ENCODE assay signal across 7 mouse cellular contexts in genomic region chr2:156066126-156066525, GRCm38 (mm10). TPM values are rescaled to one million over a fixed set of nuclear protein-coding genes. Genes with fewer than 3 reads are reported as not detected.
A peak's percentile ranks its signal among the peaks of the same experiment; 100 is the strongest.
DNase-seq lines count a peak whose midpoint lies in the region; ATAC-seq and TF ChIP-seq lines count a peak whose summit lies in the region.

No protein-coding gene starts in this region.

- H3K9me3 ChIP-seq in hindbrain, embryonic 11.5 days (ENCODE audit: control insufficient read depth, low read length): no peaks in the 10 kb centered on the region
- H3K9me3 ChIP-seq in liver, embryonic 11.5 days (ENCODE audit: control insufficient read depth, low read length): no peaks in the 10 kb centered on the region

- H3K4me1 ChIP-seq in testis, adult 2 months (ENCODE audit: control insufficient read depth, insufficient read depth, low read length): peaks cover 11% of the 10 kb centered on the region
- H3K4me1 ChIP-seq in hindbrain, embryonic 11.5 days (replicated peaks; ENCODE audit: control insufficient read depth, insufficient read depth, low read length): no peaks in the 10 kb centered on the region
- peaks cover 10% of the 10 kb centered on the region for H3K4me1 ChIP-seq in liver, embryonic 11.5 days (replicated peaks; ENCODE audit: control insufficient read depth, insufficient read depth, low read length)

- peak overlapping the region; percentile 92 for H3K4me2 ChIP-seq in hindbrain, embryonic 11.5 days (replicated peaks; ENCODE audit: low read depth, low read length)
- H3K4me2 ChIP-seq in liver, embryonic 11.5 days: peak overlapping the region; percentile 92

- peak overlapping the region; percentile 91 for H3K4me3 ChIP-seq in testis, adult 2 months (ENCODE audit: control insufficient read depth, low read depth, low read length)
- peak overlapping the region; percentile 67 for H3K4me3 ChIP-seq in hindbrain, embryonic 11.5 days (ENCODE audit: low read depth, low read length)
- H3K4me3 ChIP-seq in liver, embryonic 11.5 days (ENCODE audit: low read depth, low read length): peak overlapping the region; percentile 75

- DNase-seq in testis, postnatal 14 days (ENCODE audit: low spot score): no peak
- no peak for DNase-seq in hindbrain, embryonic 11.5 days (ENCODE audit: low spot score)
- no peak for DNase-seq in liver, embryonic 11.5 days (ENCODE audit: low spot score)
- no peak for DNase-seq in gastrocnemius, postnatal 25 days
- no peak for DNase-seq in lung, postnatal 10 days

- no peak for TF ChIP-seq POLR2A in testis, adult 2 months (IDR thresholded peaks at IDR 0.05; ENCODE audit: control insufficient read depth, low read depth, low read length)

- H3K27me3 ChIP-seq in testis, adult 2 months (ENCODE audit: control insufficient read depth, insufficient read depth, low read length): no peaks in the 10 kb centered on the region
- H3K27me3 ChIP-seq in hindbrain, embryonic 11.5 days (ENCODE audit: control insufficient read depth, insufficient read depth, low read length): no peaks in the 10 kb centered on the region
- H3K27me3 ChIP-seq in liver, embryonic 11.5 days (replicated peaks; ENCODE audit: control insufficient read depth, insufficient read depth, low read length): no peaks in the 10 kb centered on the region

- peak overlapping the region; percentile 88 for H3K27ac ChIP-seq in testis, adult 2 months (ENCODE audit: control insufficient read depth, insufficient read depth, low read depth, low read length)
- H3K27ac ChIP-seq in hindbrain, embryonic 11.5 days (ENCODE audit: low read depth, low read length): no peak overlapping the region
- H3K27ac ChIP-seq in liver, embryonic 11.5 days (ENCODE audit: low read depth, low read length): no peak overlapping the region

- peak overlapping the region; percentile 80; the same call in 1 of the 2 replicates for H3K9ac ChIP-seq in hindbrain, embryonic 11.5 days (ENCODE audit: low read depth, low read length)
- H3K9ac ChIP-seq in liver, embryonic 11.5 days (ENCODE audit: low read depth, low read length): peak overlapping the region; percentile 85

- no peak for TF ChIP-seq CTCF in testis, adult 2 months (IDR thresholded peaks at IDR 0.05; ENCODE audit: control insufficient read depth, insufficient read depth, insufficient replicate concordance, low read depth, low read length)

- 29% methylated on average over 10 of the region's 10 CpGs for WGBS in hindbrain, embryonic 11.5 days
- WGBS in liver, embryonic 11.5 days: 38% methylated on average over 10 of the region's 10 CpGs

- ATAC-seq in hindbrain, embryonic 11.5 days (ENCODE audit: low FRiP score): peak; percentile 34; the same call in 1 of the 2 replicates
- ATAC-seq in liver, embryonic 11.5 days (replicated peaks; ENCODE audit: low FRiP score): peak; percentile 14; the same call in 1 of the 2 replicates
- ATAC-seq in inflammation-experienced regulatory T-cells, adult 6 months: no peak

- no peaks in the 10 kb centered on the region for H3K36me3 ChIP-seq in testis, adult 2 months (ENCODE audit: control insufficient read depth, insufficient read depth, low read length)
- 0 out of 2 replicates have a peak, but pooled peaks cover 2% of the 10 kb centered on the region for H3K36me3 ChIP-seq in hindbrain, embryonic 11.5 days (ENCODE audit: control insufficient read depth, insufficient read depth, low read length)
- H3K36me3 ChIP-seq in liver, embryonic 11.5 days (ENCODE audit: control insufficient read depth, insufficient read depth, low read length): peaks cover 13% of the 10 kb centered on the region

RNA-seq across cellular contexts. Expression of gene Spag4, which starts 1.2 kb away (rescaled TPM):
- polyA plus RNA-seq in testis, adult 2 months (2012; rRNA removed): 844 and 859 TPM in 2 replicates
- polyA plus RNA-seq in hindbrain, embryonic 11.5 days (2014; fragmentation: Nextera tagmentation; extraction: Ambion mirVana): 3.9 and 4.8 TPM in 2 replicates
- polyA plus RNA-seq in liver, embryonic 11.5 days (2014; fragmentation: Nextera tagmentation; extraction: Ambion mirVana): 4.1 and 4.7 TPM in 2 replicates
- polyA plus RNA-seq in inflammation-experienced regulatory T-cells, adult 6 months (2017; shearing (Covaris generic)): under 1 TPM in 1 of 3 experiments, not detected in 2; 0.13 TPM
- under 1 TPM; 0.13 to 0.31 TPM for total RNA-seq in gastrocnemius, postnatal 25 days (2021)

RNA-seq across cellular contexts. Expression of gene Fer1l4, which starts 13.4 kb away (rescaled TPM):
- polyA plus RNA-seq in testis, adult 2 months (2012; rRNA removed): 2.7 TPM in 2 replicates
- polyA plus RNA-seq in hindbrain, embryonic 11.5 days (2014; fragmentation: Nextera tagmentation; extraction: Ambion mirVana): not detected in 2 replicates
- polyA plus RNA-seq in liver, embryonic 11.5 days (2014; fragmentation: Nextera tagmentation; extraction: Ambion mirVana): not detected in 2 replicates
- not detected for polyA plus RNA-seq in inflammation-experienced regulatory T-cells, adult 6 months (2017; shearing (Covaris generic))
- total RNA-seq in gastrocnemius, postnatal 25 days (2021): not detected

RNA-seq across cellular contexts. Expression of gene Cpne1, which starts 45.6 kb away (rescaled TPM):
- 16.1 and 22.1 TPM in 2 replicates for polyA plus RNA-seq in testis, adult 2 months (2012; rRNA removed)
- 45.1 and 46.1 TPM in 2 replicates for polyA plus RNA-seq in hindbrain, embryonic 11.5 days (2014; fragmentation: Nextera tagmentation; extraction: Ambion mirVana)
- polyA plus RNA-seq in liver, embryonic 11.5 days (2014; fragmentation: Nextera tagmentation; extraction: Ambion mirVana): 55.8 and 62.5 TPM in 2 replicates
- polyA plus RNA-seq in inflammation-experienced regulatory T-cells, adult 6 months (2017; shearing (Covaris generic)): 10 to 100 TPM; 43.3 to 63.8 (median 46.2) TPM
- total RNA-seq in gastrocnemius, postnatal 25 days (2021): 10 to 100 TPM in 1 of 2 experiments, 1 to 10 TPM in 1; 8.2 to 10.9 TPM

RNA-seq across cellular contexts. Expression of gene Rbm12, which starts 45.7 kb away (rescaled TPM):
- 8.9 and 12.1 TPM in 2 replicates for polyA plus RNA-seq in testis, adult 2 months (2012; rRNA removed)
- 38.4 and 41.6 TPM in 2 replicates for polyA plus RNA-seq in hindbrain, embryonic 11.5 days (2014; fragmentation: Nextera tagmentation; extraction: Ambion mirVana)
- 20.0 and 31.5 TPM in 2 replicates for polyA plus RNA-seq in liver, embryonic 11.5 days (2014; fragmentation: Nextera tagmentation; extraction: Ambion mirVana)
- 10 to 100 TPM; 11.7 to 20.0 (median 18.2) TPM for polyA plus RNA-seq in inflammation-experienced regulatory T-cells, adult 6 months (2017; shearing (Covaris generic))
- total RNA-seq in gastrocnemius, postnatal 25 days (2021): 1 to 10 TPM; 6.3 TPM

RNA-seq across cellular contexts. Expression of gene Ergic3, which starts 58.3 kb away (rescaled TPM):
- polyA plus RNA-seq in testis, adult 2 months (2012; rRNA removed): 400 and 412 TPM in 2 replicates
- polyA plus RNA-seq in hindbrain, embryonic 11.5 days (2014; fragmentation: Nextera tagmentation; extraction: Ambion mirVana): 238 and 243 TPM in 2 replicates
- 146 and 166 TPM in 2 replicates for polyA plus RNA-seq in liver, embryonic 11.5 days (2014; fragmentation: Nextera tagmentation; extraction: Ambion mirVana)
- 100 to 1,000 TPM in 2 of 3 experiments, 10 to 100 TPM in 1; 97.9 to 172 (median 128) TPM for polyA plus RNA-seq in inflammation-experienced regulatory T-cells, adult 6 months (2017; shearing (Covaris generic))
- 10 to 100 TPM; 44.6 to 51.7 TPM for total RNA-seq in gastrocnemius, postnatal 25 days (2021)

Comparison
In these comparisons a context has a peak if more than half of its experiments do, and no peak if none do; other contexts are left out.
1. RNA of gene Spag4, which starts 1.2 kb away (polyA plus RNA-seq): 844 to 859 TPM in testis, adult 2 months; 3.9 to 4.8 TPM in hindbrain, embryonic 11.5 days, 4.1 to 4.7 TPM in liver, embryonic 11.5 days and 0.13 TPM in inflammation-experienced regulatory T-cells, adult 6 months; every median in the first group is over 100 times any median in the second.
2. Peak in every context shown above with its lines, with median percentiles within 50 percentile points of each other: H3K4me3 ChIP-seq.